Mouse (Mus musculus) liver, adult 2 months (tissue): ENCODE results near the gene Lss.

Source experiments
- CTCF ChIP-seq: fragments of 200-500 bp; IDR thresholded peaks from 2 replicates; pipeline ENCODE4 v1.5.1; 2011; ENCODE audit warnings: low read depth, low read length, control low read depth
- POLR2A ChIP-seq: fragments of 200-500 bp; IDR thresholded peaks from 2 replicates; pipeline ENCODE4 v1.6.1; 2011; ENCODE audit warnings: low read length, control low read depth; ENCODE audit not compliant: insufficient read depth; ENCODE audit errors: extremely low read depth

DNA sequence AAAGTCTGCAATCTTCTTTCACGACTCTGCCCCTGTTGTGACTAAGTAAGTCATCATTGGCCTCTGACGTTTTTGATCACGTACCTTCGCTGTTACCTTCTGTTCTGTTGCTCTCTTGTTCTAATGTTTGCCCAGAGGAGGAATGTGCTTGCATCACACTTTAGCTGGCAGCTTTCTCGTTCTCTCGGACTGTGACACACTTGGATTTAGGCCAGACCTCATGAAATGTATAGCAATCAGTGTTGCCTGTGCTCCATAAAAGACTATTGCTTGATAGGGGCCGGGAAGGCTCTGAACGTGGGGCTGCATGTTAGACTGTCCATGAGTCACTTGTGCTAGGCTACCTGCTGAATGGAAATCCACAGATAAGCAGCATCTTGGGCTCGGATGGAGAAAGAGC is 6.2 kb downstream of the Lss start:
- no peak for TF ChIP-seq CTCF
- TF ChIP-seq POLR2A = no peak
